Mouse (Mus musculus): ENCODE results near the gene Mta1. TPM values are rescaled to one million over a fixed set of nuclear protein-coding genes. Genes with fewer than 3 reads are reported as not detected.

Gene Mta1
- total and polyA plus RNA-seq, 3 experiments, result 76.6 to 164 (median 102) TPM

DNA sequence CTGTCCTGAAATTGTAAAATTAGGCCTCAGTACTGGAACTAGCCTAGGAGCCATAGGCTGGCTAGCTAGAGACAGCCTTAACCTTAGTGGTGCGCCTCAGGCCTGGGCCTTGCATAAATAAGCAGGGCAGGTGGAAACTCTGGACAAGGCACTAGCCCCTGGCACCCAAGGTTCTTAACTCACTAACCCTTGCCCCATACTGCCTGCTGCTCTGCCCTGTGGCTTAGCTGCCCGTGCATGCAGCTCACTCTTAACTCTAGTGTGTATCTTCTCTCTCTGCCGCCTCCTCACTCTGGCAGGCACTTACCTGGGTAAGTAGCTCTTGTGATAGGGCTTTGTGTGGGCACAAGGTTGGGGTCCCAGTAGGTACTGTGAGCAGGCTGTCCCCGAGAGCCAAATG lies 36.4 kb downstream of the Mta1 start:
- no peak for DNase-seq

DNA sequence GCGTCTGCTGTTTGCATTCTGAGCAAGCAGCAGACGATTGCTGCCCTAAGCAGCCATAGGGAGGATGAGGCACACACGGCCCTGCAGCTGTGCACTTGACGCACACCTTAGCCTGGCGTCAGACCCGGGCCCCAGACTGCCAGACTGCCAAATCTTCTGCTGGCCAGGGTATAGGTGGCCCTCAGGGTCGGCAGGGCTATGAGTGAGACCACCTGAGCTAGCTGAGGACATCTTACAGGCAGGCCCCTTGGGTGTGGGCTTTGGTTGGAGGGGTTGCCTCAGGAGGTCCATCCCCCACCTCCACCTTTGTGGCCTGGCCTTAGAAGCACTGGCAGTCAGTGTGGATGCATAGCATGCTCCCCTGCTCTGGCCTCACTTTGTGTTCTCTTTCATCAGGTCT lies 37.3 kb downstream of the Mta1 start:
- no peak for DNase-seq

DNA sequence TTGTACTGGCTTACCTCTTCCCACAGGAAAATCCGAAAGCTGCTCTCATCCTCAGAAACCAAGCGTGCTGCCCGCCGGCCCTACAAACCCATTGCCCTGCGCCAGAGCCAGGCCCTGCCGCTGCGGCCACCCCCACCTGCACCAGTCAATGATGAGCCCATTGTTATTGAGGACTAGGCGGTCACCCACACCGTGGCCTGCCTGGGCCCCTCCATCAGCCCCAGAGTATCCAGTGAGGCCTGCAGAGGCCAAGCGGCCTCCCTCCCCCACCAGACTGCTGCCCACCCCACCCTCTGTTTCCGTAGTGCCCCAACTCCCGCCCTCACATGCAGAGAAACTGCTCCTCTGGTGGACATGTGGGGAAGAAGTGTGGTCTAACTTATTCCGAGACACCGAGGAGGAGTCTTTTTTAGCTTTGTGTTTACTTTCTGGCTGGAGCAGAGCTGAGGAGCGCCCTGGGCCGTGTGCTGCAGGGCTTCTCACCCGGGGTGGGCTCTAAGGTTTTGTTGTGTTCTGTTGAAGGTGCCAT lies 38.5 kb downstream of the Mta1 start:
- no peak for DNase-seq

DNA sequence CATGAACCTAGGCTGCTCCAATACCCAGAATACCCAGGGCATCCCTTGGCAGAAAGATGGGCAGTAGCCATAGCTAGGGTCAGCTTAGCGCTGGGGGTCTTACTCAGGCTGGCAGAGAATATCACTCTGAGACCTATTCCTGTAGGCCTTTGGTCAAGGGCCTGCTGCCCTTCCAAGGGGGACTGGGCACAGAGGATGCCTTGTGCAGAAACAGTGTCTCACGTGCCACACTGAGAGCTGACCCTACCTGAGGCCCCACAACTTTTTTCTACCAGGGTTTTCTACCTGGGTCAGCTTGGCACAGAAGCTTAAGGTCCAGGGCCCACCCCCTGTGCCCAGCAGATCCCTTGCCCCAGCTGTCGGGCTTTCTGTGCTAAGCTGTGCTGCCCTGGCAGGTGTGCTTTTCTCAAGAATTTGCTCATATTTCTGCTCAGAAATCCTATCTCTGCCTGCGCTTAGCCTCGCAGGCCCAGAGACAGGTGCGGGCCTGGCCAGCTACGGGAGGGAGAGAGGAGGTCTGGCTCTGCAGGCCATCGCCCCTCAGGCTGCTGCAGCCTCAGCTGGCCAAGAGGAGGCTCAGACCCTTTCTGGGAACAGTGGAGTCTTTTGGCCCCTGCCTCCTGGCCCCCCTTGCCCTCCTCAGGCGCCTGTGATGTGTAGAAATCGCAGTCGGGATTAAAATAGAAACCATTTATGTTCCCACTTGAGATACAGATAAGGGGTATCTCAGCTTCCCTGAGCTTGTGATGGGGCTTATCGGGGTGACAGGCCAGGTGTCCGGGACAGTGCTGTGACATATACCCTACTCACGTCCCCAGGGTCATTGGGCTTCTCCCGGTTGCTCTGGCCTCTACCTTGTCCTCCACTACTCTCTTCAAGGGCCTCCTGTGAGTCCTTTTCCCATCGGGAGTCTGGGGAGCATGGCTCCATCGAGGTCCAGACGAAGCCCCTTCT lies 39.5 kb downstream of the Mta1 start:
- DNase-seq, result no peak

DNA sequence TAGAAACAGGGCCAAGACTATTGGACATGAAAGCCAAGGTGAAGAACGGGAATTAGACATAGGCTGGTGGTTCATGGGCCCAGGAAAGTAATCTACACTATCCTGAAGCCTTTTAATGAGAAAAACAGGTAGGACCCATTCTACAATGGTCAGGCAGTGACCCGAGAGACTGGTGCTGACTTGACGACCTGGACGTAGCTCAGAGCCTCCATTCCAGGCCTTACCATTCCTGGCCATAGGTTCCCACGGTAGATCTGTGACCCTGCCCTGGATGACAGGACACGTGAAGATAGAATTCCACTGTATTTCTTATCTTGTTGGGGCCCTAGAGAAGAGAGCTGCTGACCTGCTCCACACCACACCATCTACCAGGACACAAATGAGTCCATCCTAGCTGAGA lies 40.2 kb downstream of the Mta1 start:
- no peak for DNase-seq

DNA sequence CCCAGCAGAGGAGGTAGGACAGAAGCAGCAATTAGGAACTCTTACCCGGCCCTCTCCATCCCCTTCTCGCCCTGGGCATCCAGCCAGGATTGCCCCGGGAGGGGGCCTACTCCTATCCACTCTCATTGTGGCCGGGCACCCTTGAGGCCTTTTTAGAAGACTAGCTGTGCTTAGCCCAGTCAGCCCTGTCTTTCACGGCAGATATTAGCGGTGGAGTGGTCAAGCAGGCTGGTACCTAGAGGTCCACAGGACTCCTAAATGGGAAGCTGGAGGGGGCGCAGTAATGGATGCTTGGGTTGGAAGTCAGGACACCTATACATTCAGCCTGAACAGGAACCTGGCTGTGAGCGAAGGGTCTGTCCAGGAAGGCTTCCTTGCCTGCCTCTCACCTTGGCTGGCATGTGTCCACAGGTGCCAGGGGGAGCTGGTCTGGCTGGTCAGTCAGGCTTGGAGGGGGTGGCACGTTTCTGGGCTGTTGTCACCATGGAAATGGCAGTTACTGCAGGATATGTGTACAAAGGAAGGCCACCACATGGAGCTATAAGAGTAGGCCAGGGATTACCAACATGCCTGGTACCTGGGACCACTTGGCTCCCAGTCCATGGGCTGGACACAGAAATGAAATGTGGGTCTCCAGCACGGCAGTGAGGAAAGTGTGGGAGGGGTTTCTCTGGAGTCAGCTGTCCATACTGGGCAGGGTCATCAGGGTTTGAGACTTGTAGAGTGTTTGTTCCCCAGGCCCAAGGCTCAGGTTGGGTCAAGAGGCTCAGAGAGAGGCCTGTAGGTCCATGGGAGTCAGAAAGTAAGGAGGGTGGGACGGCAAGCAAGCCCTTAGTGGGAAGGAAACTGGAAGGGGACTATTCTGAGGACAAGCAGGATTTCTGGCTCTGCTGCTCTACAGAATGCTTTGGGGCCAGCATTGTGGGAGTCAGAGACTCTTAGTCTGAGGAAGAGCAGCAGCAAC lies 41.1 kb downstream of the Mta1 start:
- DNase-seq, result no peak

DNA sequence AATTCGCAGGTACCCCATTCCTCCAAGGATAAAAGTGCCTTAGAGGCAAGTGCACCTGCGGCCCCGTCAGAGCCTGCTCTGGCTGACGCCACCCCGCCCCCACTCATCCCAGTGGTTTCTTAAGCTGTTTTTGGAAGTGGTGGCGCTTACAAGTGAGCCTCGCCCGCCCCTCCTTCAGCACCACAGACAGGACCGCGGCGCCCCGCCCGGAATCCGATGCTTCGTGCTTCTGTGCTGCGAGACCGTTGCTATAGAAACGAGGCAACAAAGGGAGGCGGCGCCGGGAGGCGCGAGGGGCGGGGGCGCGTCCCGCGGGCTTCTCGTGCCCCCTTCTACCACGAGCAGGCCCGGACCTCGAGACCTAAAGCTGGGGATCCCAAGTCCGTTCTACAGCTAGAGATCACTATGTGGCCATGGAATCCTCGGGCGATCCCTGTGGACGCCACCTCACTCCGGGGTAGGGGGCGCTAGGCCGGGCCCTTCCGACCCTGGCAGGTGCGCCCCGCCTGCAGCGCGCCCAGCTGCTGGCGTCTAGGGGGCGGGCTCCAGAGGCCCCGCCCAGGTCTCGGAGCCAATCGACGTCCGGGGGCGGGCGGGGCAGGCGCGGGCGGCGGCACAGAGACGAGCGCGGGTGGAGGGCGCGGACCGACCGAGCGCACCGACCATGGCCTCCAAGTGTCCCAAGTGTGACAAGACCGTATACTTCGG lies 42.0 kb downstream of the Mta1 start, which contains the start of gene Crip2:
Gene Crip2, plus strand, starts transcription at position 329 of the 708 bp plus-strand sequence.
- DNase-seq, result peak; percentile 92

DNA sequence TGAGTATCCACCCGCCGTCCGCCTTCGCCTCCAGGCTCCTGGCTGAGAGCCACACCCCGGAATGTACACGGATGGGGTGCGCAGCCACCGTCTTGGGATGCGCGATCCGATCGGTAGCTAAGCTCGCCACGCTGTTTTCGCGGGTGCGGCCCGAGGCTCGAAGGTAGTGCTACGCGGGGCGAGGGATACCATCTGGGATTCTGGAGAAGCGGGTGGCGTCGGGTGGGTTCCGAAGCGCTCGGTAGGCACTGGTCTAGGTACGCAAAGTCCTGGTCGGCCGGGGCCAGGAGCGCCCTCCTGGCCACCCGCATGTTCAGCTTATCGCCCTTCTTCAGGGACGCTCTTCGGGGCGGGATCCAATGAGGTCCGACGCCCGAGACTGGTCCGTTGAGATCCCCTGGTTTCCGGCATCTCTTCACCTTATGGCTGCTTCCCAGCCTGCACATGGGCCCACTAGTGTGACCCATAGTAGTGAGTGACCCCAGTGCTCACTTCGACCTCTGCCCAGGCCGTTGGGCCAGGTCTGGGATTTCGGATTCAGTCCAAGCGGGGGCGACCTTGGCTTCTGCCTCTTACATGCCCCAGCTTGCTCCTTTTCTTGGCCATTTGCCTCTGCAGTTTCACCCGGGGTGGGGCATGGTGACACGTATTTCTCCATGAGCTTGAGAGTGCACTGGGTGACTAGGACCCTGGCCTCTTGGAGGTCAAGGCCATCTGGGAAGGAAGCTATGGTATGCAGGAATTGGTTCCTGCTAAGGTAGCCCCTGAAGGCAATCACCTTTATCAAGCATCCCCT lies 42.7 kb downstream of the Mta1 start:
- peak; percentile 81 for DNase-seq

DNA sequence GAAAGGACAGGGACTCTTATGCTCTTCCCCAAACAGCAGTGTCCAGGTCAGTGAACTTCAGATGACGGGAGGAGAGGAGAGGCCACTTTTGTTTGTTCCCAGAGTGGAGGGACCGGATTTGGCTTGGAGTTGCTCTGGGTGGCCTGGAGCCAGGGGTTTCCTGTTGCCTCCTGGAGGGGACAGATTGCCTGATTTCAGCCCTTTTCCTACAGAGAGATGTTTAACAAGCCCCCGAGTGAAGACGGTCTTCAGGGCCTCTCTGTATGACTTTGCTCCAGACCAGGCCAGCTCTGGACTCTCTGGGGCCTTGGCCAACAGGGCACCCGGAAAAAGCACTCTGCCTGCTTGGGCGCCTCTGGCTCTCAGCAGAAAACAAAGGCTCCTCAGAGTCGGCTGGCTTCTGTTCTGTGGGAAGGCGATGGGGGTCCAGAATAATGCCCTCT lies 43.5 kb downstream of the Mta1 start:
- DNase-seq, result peak; percentile 67

DNA sequence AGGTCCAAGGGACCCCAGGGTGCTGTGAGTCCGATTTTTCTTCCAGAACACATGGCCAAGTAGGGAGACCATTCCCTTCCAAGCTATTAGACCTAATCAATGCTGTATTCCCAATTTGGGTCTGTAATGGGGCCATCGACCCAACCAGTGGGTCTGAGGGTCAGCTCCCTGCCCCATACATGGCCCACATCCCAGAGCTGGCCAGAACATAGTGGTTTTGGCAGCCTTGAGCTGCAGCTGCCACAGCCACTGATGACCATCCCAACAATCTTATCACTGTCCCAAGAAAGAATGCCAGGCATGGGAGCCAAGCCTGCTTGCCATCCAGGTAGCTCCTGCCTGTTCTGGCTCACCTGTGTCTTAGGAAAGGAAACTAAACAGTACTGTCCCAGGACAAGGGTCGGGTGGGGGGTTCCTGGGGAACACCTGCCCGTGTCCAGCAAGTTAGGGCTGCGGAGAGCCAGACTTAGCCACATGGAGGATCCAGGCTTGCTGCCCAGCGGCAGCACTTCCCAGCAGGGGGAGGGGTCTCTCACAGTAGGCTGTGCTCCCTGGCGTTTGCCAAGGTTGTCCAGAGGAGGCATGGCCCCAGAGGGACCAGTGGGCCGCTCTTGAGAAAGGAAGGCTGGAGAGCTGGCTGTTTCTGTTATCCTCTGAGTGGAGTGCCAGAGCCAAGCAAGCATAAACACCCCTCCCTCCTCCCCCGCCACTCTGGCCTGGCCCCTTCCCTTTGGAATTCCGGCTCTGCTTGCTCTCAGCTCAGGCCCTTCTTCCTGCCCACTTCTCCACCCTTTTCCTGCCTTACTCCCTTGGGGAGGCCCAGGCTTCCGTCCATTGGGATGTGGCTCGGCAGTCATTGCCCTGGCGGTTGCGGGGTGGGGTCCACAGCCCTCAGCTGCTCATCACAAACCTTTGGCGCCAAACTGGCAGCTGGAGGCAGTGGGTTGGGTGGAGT lies 44.2 kb downstream of the Mta1 start:
- DNase-seq, result peak; percentile 81

DNA sequence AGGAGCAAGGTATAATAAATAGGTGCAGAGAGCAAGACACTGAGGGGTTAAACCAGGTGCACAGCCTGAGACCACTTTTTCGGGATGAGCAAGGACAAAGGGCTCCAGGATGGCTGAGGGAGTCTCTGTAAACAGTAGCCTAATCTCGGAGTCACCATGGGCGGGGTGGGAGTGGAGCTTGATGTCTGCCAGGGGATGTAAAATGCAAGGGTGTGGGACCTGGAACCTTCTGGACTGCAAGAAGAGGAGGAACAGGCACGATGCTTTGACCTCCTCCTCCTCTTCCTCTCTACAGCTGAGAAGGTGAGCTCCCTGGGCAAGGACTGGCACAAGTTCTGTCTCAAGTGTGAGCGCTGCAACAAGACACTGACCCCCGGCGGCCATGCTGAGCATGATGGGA lies 45.1 kb downstream of the Mta1 start:
- no peak for DNase-seq

DNA sequence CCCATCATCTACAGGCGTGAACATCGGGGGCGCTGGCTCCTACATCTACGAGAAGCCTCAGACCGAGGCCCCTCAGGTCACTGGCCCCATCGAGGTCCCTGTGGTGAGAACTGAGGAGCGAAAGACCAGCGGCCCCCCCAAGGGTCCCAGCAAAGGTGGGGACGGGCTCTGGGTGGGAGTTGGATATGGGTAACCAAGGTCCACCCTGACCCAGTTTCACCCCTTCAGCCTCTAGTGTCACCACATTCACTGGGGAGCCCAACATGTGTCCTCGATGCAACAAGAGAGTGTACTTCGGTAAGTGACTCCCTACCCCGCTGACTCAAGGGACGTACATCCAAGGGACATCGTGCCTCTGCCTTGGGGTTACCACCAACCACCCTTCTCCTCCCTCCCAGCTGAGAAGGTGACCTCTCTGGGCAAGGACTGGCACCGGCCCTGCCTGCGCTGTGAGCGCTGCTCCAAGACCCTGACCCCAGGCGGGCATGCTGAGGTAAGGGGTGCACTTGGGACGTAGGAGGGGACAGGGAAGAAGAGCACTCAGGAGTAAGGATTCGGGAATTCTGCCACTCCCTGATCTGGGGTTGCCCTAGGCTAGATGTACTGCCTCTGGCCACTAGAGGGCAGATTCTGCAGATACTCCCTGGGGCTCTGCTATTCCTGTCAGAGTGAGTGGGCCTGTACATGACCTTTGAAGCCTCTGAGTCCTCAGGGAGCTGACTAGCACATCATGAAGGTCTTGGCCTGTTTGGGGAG lies 46.1 kb downstream of the Mta1 start:
- DNase-seq, result peak; percentile 66

DNA sequence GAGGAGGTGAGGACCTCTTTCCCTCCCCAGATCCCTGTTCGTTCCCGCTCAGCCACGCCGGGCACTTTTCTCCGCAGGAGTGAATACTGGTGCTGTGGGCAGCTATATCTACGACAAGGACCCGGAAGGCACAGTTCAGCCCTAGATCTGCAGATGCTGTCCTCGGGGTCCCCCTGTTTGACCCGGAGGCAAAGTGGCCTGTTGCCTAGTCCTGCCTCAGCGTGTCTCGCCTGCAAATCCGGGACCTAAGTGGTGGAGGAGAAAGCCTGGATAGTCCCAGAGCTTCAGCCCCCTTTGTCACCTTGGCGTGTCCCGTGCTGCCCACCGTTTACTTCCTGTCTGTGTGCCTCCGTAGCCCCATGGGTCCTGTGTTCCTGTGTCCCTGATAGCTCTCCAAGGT lies 46.8 kb downstream of the Mta1 start:
- DNase-seq, result no peak

DNA sequence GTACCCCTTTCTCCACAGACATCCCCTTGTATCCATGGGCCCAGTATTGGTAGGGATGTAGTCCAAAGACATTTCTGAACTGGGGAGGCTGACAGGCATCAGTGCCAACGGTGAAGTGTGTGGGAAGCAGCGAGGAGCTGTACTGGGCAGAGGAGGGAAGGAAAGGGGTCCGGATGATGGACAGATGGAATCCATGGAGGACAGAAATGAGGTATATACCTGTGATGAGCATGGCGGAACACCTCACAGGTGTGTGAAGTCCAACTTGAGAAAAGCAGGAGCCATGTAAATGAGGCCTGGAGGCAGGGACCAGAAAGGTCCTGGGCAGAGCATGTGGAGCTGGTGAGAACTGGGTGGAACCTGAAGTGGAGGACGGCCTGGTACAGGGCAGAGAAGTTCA lies 47.5 kb downstream of the Mta1 start:
- DNase-seq, result no peak

DNA sequence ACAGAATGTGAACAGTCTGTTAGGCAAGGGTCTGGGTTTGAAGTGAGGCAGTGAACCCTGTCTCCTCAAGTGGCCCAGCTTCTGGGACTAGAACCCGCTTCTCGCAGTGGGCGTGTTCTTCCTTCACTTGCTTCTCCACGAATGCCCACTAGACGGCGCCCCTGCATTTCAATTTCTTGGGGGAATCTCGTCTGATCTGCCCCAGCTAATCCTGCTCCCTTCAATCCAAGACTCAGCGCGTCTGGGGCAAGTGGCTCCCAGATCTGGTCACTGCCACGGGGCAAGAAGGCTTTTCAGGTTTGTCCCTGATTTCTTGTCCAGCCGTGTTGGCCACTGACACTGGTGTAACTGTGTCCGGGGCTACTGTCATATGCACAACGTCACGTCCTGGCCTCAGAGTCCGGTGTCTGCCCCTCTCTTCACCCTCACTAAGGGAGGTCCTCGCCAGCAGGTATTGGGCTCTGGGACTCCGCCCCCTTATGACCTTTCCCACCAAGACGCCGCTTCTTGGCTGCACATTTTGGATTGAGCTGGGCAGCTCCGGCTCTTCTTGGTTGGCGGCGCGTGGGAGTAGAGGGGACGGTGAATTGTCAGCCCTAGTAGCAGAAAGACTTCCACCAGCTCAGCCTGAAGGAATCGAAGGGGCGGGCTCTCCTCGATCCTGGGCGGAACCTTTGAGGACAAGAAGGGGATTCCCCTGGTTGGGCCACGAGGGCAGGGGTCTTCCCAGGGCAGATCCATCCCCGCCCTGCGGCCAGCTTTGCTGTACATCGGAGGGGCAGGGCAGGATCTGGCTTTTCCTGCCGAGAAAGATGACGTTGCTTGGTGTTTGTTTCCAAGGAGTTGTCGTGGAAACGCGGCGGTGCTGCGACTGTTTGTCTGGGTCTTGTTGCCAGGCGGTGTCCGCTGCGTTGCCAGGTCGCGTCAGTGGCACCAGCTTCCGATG lies 48.3 kb downstream of the Mta1 start, which contains the start of gene Crip1:
Gene Crip1, plus strand, starts transcription at position 205 of the 946 bp plus-strand sequence.
- DNase-seq, result peak; percentile 88

DNA sequence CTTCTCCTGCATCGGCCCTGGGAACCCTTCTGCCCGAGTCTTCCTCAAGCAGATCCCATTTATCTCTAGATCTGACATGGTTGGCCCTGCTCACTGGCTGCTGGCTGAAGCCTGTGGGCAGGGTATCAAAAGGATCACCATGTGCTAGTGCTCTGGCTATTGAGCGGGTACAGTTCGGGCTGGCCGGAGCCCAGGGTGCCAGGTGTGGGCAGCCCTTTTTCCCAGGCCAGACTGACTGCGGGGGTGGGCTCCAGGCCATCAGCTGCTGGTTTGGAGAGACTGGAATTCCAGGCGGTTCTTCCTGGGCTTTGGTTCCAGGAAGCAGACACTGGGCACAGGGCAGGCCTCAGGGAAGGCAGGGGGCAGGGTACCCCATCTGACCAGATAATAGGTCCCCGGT lies 49.4 kb downstream of the Mta1 start:
- DNase-seq, result peak; percentile 27

DNA sequence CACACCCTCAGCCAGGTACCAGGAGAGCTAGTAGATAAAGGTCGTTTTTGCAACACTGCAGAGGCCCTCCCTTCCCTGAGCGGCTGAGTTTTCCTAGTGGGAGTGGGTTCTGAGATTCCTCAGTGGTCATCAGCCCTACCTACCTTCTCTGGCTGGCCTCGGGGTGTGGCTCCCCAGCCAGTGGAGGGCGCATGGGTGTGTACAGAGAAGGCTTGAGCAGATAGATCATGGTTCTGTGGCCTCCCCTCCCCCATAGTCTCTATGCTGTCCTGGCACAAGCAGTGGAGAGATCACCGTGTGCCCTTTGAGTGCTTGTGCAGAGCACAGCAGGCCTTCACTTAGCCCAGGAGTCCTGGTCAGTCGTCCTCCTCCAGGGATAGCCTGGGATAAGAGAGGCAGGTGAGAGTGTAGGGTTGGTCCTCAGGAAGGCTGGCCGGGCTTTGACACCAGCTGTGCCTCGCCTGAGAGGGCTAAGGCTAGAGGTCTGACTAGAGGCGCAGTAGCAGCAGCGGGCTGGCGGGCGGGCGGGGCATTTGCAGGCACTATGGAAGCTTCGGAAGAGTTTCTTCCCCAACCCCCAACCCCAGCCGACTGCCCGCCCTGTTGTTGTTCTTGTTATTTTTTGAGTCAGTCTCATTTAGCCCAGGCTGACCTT lies 50.4 kb downstream of the Mta1 start:
- DNase-seq, result peak; percentile 31
